Mouse (Mus musculus): ENCODE results near the gene Tex38. TPM values are rescaled to one million over a fixed set of nuclear protein-coding genes. Genes with fewer than 3 reads are reported as not detected.
A peak's percentile ranks its signal among the peaks of the same experiment; 100 is the strongest.

Tex38 gene
- polyA plus RNA-seq, 1 experiment: not detected

DNA sequence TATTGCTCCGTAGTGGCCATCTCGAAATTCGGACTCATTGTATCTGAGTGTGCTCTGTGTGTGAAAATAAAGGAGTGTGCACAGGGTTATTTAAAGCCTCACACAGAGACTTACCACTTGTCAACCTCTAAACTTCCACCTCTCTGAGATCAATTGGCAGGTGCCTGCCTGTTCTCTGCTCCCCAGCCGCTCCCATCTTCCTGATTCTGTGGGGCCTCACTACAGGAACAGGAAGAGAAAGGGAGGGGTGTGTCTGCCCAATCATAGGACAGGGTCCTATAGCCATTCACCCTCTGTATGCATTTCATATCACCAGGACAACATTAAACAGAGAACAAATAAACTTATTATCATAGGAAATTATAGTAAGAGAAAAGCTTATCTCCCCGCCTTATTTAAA, 47.1 kb downstream of the Tex38 start:
- Histone ChIP-seq H3K36me3 (ENCODE audit: control insufficient read depth, insufficient read depth, low read length) (no peaks in the 10 kb centered on the region), H3K27me3 (ENCODE audit: control insufficient read depth, insufficient read depth, low read length) (no peaks in the 10 kb centered on the region), H3K27ac (ENCODE audit: insufficient read depth, low read depth, low read length) (peak overlapping the region; percentile 98), H3K4me1 (ENCODE audit: control insufficient read depth, insufficient read depth, insufficient read length, low read length) (peaks cover 23% of the 10 kb centered on the region), H3K4me3 (ENCODE audit: low read depth, low read length) (no peak overlapping the region)
- TF ChIP-seq CTCF (IDR thresholded peaks at IDR 0.05; ENCODE audit: extremely low read depth, insufficient read length, insufficient replicate concordance, low read depth, low read length): no peak
- TF ChIP-seq POLR2A (IDR thresholded peaks at IDR 0.05; ENCODE audit: low read depth, low read length): no peak
- WGBS: 23% methylated on average over 5 of the region's 5 CpGs

DNA sequence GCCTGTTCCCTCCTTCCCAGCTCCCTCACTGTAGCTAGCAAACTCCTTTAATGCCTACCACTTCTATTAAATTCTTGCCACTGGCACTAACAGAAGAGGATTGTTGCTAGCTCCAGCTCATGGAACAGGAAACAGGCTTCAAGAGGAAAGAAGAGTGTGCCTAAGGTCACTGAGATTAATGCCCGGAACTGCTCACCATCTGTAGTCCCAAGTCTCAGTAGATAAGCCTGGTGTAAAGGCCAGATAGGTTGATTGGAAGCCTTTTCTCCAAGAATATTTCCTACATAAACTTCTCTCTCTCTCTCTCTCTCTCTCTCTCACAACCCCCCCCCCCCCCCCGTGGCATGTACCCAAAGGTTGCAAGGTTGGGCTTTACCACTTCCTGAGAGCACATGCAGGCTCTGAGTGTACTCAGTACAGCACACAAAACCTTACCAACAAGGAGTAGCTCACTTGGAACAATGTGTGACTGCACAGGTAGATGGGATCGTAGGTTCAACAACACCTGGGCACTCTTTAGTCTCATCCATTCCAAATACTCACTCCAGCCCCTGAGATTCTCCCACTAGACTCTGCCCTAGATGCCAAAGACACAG, 48.5 kb downstream of the Tex38 start:
- Histone ChIP-seq H3K4me1 (ENCODE audit: control insufficient read depth, insufficient read depth, insufficient read length, low read length) (peaks cover 19% of the 10 kb centered on the region), H3K27me3 (ENCODE audit: control insufficient read depth, insufficient read depth, low read length) (no peaks in the 10 kb centered on the region), H3K27ac (ENCODE audit: insufficient read depth, low read depth, low read length) (peak overlapping the region; percentile 98), H3K4me3 (ENCODE audit: low read depth, low read length) (no peak overlapping the region), H3K36me3 (ENCODE audit: control insufficient read depth, insufficient read depth, low read length) (no peaks in the 10 kb centered on the region)
- WGBS: 18% methylated on average over 3 of the region's 3 CpGs
- TF ChIP-seq POLR2A (IDR thresholded peaks at IDR 0.05; ENCODE audit: low read depth, low read length) (no peak), CTCF (IDR thresholded peaks at IDR 0.05; ENCODE audit: extremely low read depth, insufficient read length, insufficient replicate concordance, low read depth, low read length) (no peak)

DNA sequence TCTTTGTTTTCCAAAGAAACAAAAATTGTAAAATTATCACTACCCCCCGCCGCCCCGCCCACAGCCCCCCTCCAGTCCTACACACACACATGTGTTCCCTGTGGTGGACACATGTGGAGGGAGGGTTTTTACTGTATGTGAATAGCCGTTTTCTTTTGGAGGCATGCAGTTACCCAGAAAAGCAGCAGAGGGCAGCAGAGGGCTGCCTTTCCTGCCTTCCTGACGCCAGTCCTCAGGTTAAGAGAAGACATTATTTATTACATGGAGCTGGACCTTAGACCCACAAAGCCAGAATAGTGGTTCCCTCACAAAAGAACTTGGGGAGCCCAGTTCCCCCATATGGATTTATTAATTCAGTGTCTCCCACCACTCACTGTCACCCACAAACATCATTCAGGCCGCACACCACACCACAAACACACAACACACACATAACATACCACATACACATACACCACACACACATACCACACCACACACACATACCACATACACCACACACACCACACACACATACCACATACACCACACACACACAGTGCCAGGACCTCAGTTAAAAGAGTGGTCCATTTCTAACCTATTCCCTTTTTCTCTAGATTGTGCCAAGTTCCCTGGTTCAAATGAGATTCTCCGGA, 49.1 kb downstream of the Tex38 start:
- no peak for TF ChIP-seq POLR2A (IDR thresholded peaks at IDR 0.05; ENCODE audit: low read depth, low read length)
- peak; percentile 97; the same call in 1 of the 2 replicates for TF ChIP-seq CTCF (IDR thresholded peaks at IDR 0.05; ENCODE audit: extremely low read depth, insufficient read length, insufficient replicate concordance, low read depth, low read length)
- H3K27ac ChIP-seq (ENCODE audit: insufficient read depth, low read depth, low read length): peak overlapping the region; percentile 97

More for the DNA sequence above, 49.1 kb downstream of the Tex38 start:
- WGBS: 13% methylated on average over 7 of the region's 7 CpGs
- Histone ChIP-seq H3K36me3 (ENCODE audit: control insufficient read depth, insufficient read depth, low read length) (no peaks in the 10 kb centered on the region), H3K4me3 (ENCODE audit: low read depth, low read length) (no peak overlapping the region), H3K27me3 (ENCODE audit: control insufficient read depth, insufficient read depth, low read length) (no peaks in the 10 kb centered on the region), H3K4me1 (ENCODE audit: control insufficient read depth, insufficient read depth, insufficient read length, low read length) (peaks cover 19% of the 10 kb centered on the region)

Other genes starting within 250 kb of the Tex38 start
- not detected in 2 replicates for gene Cyp4a31, start 217.4 kb downstream of the Tex38 start, polyA plus RNA-seq (2012; rRNA removed)
- gene Cyp4a32, start 180.0 kb downstream of the Tex38 start, polyA plus RNA-seq (2012; rRNA removed): 0.06 TPM in 1 of 2 replicates, not detected in the other
- 41.0 and 213 TPM in 2 replicates for gene Cyp4b1, start 133.3 kb downstream of the Tex38 start, polyA plus RNA-seq (2012; rRNA removed)
- gene Efcab14, start 43.3 kb downstream of the Tex38 start, polyA plus RNA-seq (2012; rRNA removed): 20.2 and 40.8 TPM in 2 replicates
- gene Atpaf1, start 3.8 kb upstream of the Tex38 start, polyA plus RNA-seq (2012; rRNA removed): 42.0 and 60.6 TPM in 2 replicates
- gene Mob3c, start 47.1 kb upstream of the Tex38 start, polyA plus RNA-seq (2012; rRNA removed): 34.6 and 101 TPM in 2 replicates
- 25.3 and 26.8 TPM in 2 replicates for gene Mknk1, start 58.2 kb upstream of the Tex38 start, polyA plus RNA-seq (2012; rRNA removed)
- not detected in 2 replicates for gene Kncn, start 103.4 kb upstream of the Tex38 start, polyA plus RNA-seq (2012; rRNA removed)
- gene 6430628N08Rik, start 109.6 kb upstream of the Tex38 start, polyA plus RNA-seq (2012; rRNA removed): not detected in 2 replicates
- not detected in 2 replicates for gene Dmbx1, start 158.9 kb upstream of the Tex38 start, polyA plus RNA-seq (2012; rRNA removed)
- 57.9 and 89.2 TPM in 2 replicates for gene Faah, start 236.9 kb upstream of the Tex38 start, polyA plus RNA-seq (2012; rRNA removed)